Mouse (Mus musculus) embryonic facial prominence, embryonic 11.5 days (tissue): ENCODE data around the gene Foxg1. TPM values are rescaled to one million over a fixed set of nuclear protein-coding genes. Genes with fewer than 3 reads are reported as not detected.
A peak's percentile ranks its signal among the peaks of the same experiment; 100 is the strongest.

Experiments used
- ATAC-seq: fragments of 200-750 bp; cut with Nextera tagmentation; replicated peaks from 2 replicates; pipeline ENCODE4 v1.8.0; 2017; ENCODE audit warnings: low read depth; ENCODE audit not compliant: insufficient number of reproducible peaks, low FRiP score, low TSS enrichment
- DNase-seq: peaks from one replicate; pipeline ENCODE4 v3.0.0-alpha.2; 2015; ENCODE audit warnings: low spot score
- H3K27ac ChIP-seq: fragments of 300-500 bp; sonication (generic); replicated peaks from 2 replicates; pipeline ENCODE4 v1.5.1; 2014; ENCODE audit warnings: mild to moderate bottlenecking, low read depth, low read length, control low read depth
- H3K27me3 ChIP-seq: fragments of 300-500 bp; sonication (generic); 2 replicates; pipeline ENCODE4 v1.6.1; 2014; ENCODE audit warnings: mild to moderate bottlenecking, low read length, moderate library complexity, mixed read lengths; ENCODE audit not compliant: control insufficient read depth, insufficient read depth
- H3K36me3 ChIP-seq: fragments of 300-500 bp; sonication (generic); replicated peaks from 2 replicates; pipeline ENCODE4 v1.6.1; 2014; ENCODE audit warnings: low read depth, mild to moderate bottlenecking, low read length, moderate library complexity, mixed read lengths; ENCODE audit not compliant: control insufficient read depth, insufficient read depth
- H3K4me1 ChIP-seq: fragments of 300-500 bp; sonication (generic); 2 replicates; pipeline ENCODE4 v1.6.1; 2014; ENCODE audit warnings: low read length, mixed read lengths; ENCODE audit not compliant: control insufficient read depth, insufficient read depth
- H3K4me2 ChIP-seq: fragments of 300-500 bp; sonication (generic); 2 replicates; pipeline ENCODE4 v1.6.1; 2014; ENCODE audit warnings: low read depth, mild to moderate bottlenecking, control low read depth, low read length, moderate library complexity
- H3K4me3 ChIP-seq: fragments of 300-500 bp; sonication (generic); 2 replicates; pipeline ENCODE4 v1.5.1; 2014; ENCODE audit warnings: low read depth, low read length, control low read depth
- H3K9ac ChIP-seq: fragments of 300-500 bp; sonication (generic); replicated peaks from 2 replicates; pipeline ENCODE4 v1.6.1; 2014; ENCODE audit warnings: mild to moderate bottlenecking, control low read depth, low read length
- H3K9me3 ChIP-seq: fragments of 300-500 bp; sonication (generic); replicated peaks from 2 replicates; pipeline ENCODE4 v1.6.1; 2016; ENCODE audit warnings: mild to moderate bottlenecking, low read length, inconsistent platforms, mixed read lengths; ENCODE audit not compliant: control insufficient read depth
- WGBS: fragments of 180-500 bp; shearing (Covaris S2); extraction: QIAGEN DNeasy Blood & Tissue Kit; methylation state at CpG from one replicate; pipeline ENCODE4 v1.1.7; 2014; 5-methylcytosine and 5-hydroxymethylcytosine counted together
- polyA plus RNA-seq: library from polyadenylated mRNA; unstranded; fragments of >200 nt; fragmentation: Nextera tagmentation; extraction: Ambion mirVana; gene quantifications from 2 replicates; pipeline ENCODE4 v1.2.1, GENCODE M21; 2014

The Foxg1 gene
- polyA plus RNA-seq, 1 experiment from 2014 or later, result 5.0 TPM

- Histone ChIP-seq H3K4me3 (no peak overlapping the region), H3K27ac (no peak overlapping the region)
- under 1% methylated on average over 19 of the region's 19 CpGs for WGBS
These were observed 617 bp upstream of the Foxg1 start for GRCm38 (mm10) chr12:49381721-49382365.

GRCm38 (mm10) chr12:49383521-49384133 is 1.2 kb downstream of the Foxg1 start:
- peaks cover 62% of the 10 kb centered on the region for H3K27me3 ChIP-seq
- H3K4me2 ChIP-seq, result peak overlapping the region; percentile 57
- under 1% methylated on average over 58 of the region's 67 CpGs for WGBS
- peak overlapping the region; percentile 47 for H3K9ac ChIP-seq
- ATAC-seq (peak; percentile 95), DNase-seq (peak; percentile 75)
- no peaks in the 10 kb centered on the region for H3K9me3 ChIP-seq
- no peaks in the 10 kb centered on the region for H3K4me1 ChIP-seq
- no peaks in the 10 kb centered on the region for H3K36me3 ChIP-seq
- peak overlapping the region; percentile 38 for H3K4me3 ChIP-seq
- H3K27ac ChIP-seq, result peak overlapping the region; percentile 52; the same call in 1 of the 2 replicates

More at GRCm38 (mm10) chr12:49381721-49382365, 617 bp upstream of the Foxg1 start:
- DNase-seq, result peak; percentile 51
- no peak for ATAC-seq
- no peaks in the 10 kb centered on the region for H3K4me1 ChIP-seq
- H3K9me3 ChIP-seq, result no peaks in the 10 kb centered on the region
- no peak overlapping the region for H3K9ac ChIP-seq
- no peak overlapping the region for H3K4me2 ChIP-seq
- no peaks in the 10 kb centered on the region for H3K36me3 ChIP-seq
- peaks cover 74% of the 10 kb centered on the region for H3K27me3 ChIP-seq

GRCm38 (mm10) chr12:49384295-49384875 is 1.9 kb downstream of the Foxg1 start:
- no peaks in the 10 kb centered on the region for H3K4me1 ChIP-seq
- no peaks in the 10 kb centered on the region for H3K36me3 ChIP-seq
- peak overlapping the region; percentile 38 for H3K4me3 ChIP-seq
- peak overlapping the region; percentile 29 for H3K4me2 ChIP-seq
- ATAC-seq, result no peak
- peak overlapping the region; percentile 19 for H3K9ac ChIP-seq
- H3K9me3 ChIP-seq, result no peaks in the 10 kb centered on the region
- WGBS, result under 1% methylated on average over 55 of the region's 66 CpGs
- peaks cover 55% of the 10 kb centered on the region for H3K27me3 ChIP-seq
- peak overlapping the region; percentile 52; the same call in 1 of the 2 replicates for H3K27ac ChIP-seq
- DNase-seq, result no peak

- H3K9ac ChIP-seq, result peak within 1 kb of the TSS; percentile 19
- WGBS, result under 1% methylated on average over 73 of the region's 75 CpGs
- H3K4me2 ChIP-seq, result peak within 1 kb of the TSS; percentile 57
- no peaks in the 10 kb centered on the region for H3K4me1 ChIP-seq
- peaks cover 54% of the 10 kb centered on the region for H3K27me3 ChIP-seq
- no peaks in the 10 kb centered on the region for H3K36me3 ChIP-seq
- no peaks in the 10 kb centered on the region for H3K9me3 ChIP-seq
- DNase-seq (peak; percentile 38), ATAC-seq (peak; percentile 25; the same call in 1 of the 2 replicates)
- H3K27ac ChIP-seq, result peak within 1 kb of the TSS; percentile 52; the same call in 1 of the 2 replicates
- peak within 1 kb of the TSS; percentile 38 for H3K4me3 ChIP-seq
These were observed 2.6 kb downstream of the Foxg1 start, which contains the start of gene Gm43517 for GRCm38 (mm10) chr12:49384876-49385630. TSS of gene Gm43517 (plus strand) at chr12:49385174.

GRCm38 (mm10) chr12:49385631-49385990 is 3.2 kb downstream of the Foxg1 start:
- DNase-seq, result no peak
- Histone ChIP-seq H3K4me1 (no peaks in the 10 kb centered on the region), H3K36me3 (no peaks in the 10 kb centered on the region), H3K27me3 (peaks cover 53% of the 10 kb centered on the region), H3K27ac (peak overlapping the region; percentile 52; the same call in 1 of the 2 replicates), H3K9ac (peak overlapping the region; percentile 19), H3K4me3 (peak overlapping the region; percentile 38), H3K9me3 (no peaks in the 10 kb centered on the region), H3K4me2 (no peak overlapping the region)
- ATAC-seq, result no peak
- 1% methylated on average over 23 of the region's 23 CpGs for WGBS

GRCm38 (mm10) chr12:49386081-49386805 is 3.8 kb downstream of the Foxg1 start:
- DNase-seq (peak; percentile 11), ATAC-seq (no peak)
- WGBS, result 9% methylated on average over 10 of the region's 10 CpGs
- Histone ChIP-seq H3K9me3 (no peaks in the 10 kb centered on the region), H3K4me3 (peak overlapping the region; percentile 38), H3K27ac (no peak overlapping the region), H3K9ac (no peak overlapping the region), H3K36me3 (no peaks in the 10 kb centered on the region), H3K27me3 (peaks cover 55% of the 10 kb centered on the region), H3K4me1 (peaks cover under 1% of the 10 kb centered on the region; the same call in 1 of the 2 replicates), H3K4me2 (no peak overlapping the region)

GRCm38 (mm10) chr12:49387856-49388598 is 5.6 kb downstream of the Foxg1 start:
- H3K4me2 ChIP-seq, result no peak overlapping the region
- H3K36me3 ChIP-seq, result no peaks in the 10 kb centered on the region
- no peak overlapping the region for H3K9ac ChIP-seq
- WGBS, result 6% methylated on average over 2 of the region's 2 CpGs
- H3K4me3 ChIP-seq, result 0 out of 2 replicates have a peak overlapping the region, but pooled peaks have one; percentile 5
- no peaks in the 10 kb centered on the region for H3K9me3 ChIP-seq
- DNase-seq, result peak; percentile 15
- peaks cover 51% of the 10 kb centered on the region for H3K27me3 ChIP-seq
- no peak overlapping the region for H3K27ac ChIP-seq
- H3K4me1 ChIP-seq, result peaks cover 2% of the 10 kb centered on the region; the same call in 1 of the 2 replicates
- ATAC-seq, result no peak
